Mouse (Mus musculus): ENCODE measurements at regions not wholly inside any gene's neighbourhood (a gene's known extent, or its start where the extent isn't known, plus 50 kb on each side); places are given as distances from the start of the nearest gene placed in this dataset.

DNA sequence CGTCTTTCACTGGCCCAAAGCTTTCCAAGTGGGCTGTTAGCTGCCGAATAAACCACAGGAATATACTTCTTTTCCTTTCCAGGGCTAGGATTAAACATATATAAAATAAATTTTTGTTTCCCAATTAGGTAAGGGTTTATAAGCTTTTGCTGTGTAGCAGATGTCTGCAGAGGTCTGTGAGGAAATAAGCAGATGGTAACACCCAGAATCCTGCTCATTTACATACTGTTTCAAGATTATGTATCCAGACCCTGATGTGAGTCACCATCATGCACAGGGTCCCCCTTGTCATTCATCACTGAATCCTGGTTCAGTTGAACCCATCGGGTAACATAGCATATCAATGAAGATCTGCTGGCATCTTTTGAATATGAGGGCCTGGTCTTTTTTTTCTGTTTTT, 242.9 kb downstream of the Pdzph1 start:
- no peak for DNase-seq
- Histone ChIP-seq H3K27me3 (ENCODE audit: control insufficient read depth, insufficient read depth, low read length) (no peaks in the 10 kb centered on the region), H3K36me3 (ENCODE audit: control insufficient read depth, insufficient read depth, low read length) (no peaks in the 10 kb centered on the region), H3K27ac (no peak overlapping the region), H3K4me1 (ENCODE audit: control insufficient read depth, insufficient read depth, low read length) (no peaks in the 10 kb centered on the region), H3K79me2 (replicated peaks; ENCODE audit: control insufficient read depth, insufficient read depth, low read length) (no peaks in the 10 kb centered on the region), H3K4me3 (no peak overlapping the region), H3K9ac (ENCODE audit: low read depth, low read length) (no peak overlapping the region)
- intact Hi-C loops (cut with DNase I) = no loop called here
- 78% methylated on average over 3 of the region's 3 CpGs for WGBS
- no peak for TF ChIP-seq POLR2A (IDR thresholded peaks at IDR 0.05; ENCODE audit: insufficient read depth, low read depth, low read length)
- no peak for TF ChIP-seq EP300 (IDR thresholded peaks at IDR 0.05; ENCODE audit: insufficient read depth, low read depth, low read length)
- TF ChIP-seq CTCF (IDR thresholded peaks at IDR 0.05) = no peak

- Histone ChIP-seq H3K9ac (ENCODE audit: low read depth, low read length) (no peak overlapping the region), H3K79me2 (replicated peaks; ENCODE audit: control insufficient read depth, insufficient read depth, low read length) (no peaks in the 10 kb centered on the region), H3K27ac (no peak overlapping the region), H3K4me3 (no peak overlapping the region), H3K36me3 (ENCODE audit: control insufficient read depth, insufficient read depth, low read length) (no peaks in the 10 kb centered on the region), H3K4me1 (ENCODE audit: control insufficient read depth, insufficient read depth, low read length) (no peaks in the 10 kb centered on the region), H3K27me3 (ENCODE audit: control insufficient read depth, insufficient read depth, low read length) (no peaks in the 10 kb centered on the region)
- 74% methylated on average over 2 of the region's 2 CpGs for WGBS
- TF ChIP-seq CTCF (IDR thresholded peaks at IDR 0.05) (no peak), EP300 (IDR thresholded peaks at IDR 0.05; ENCODE audit: insufficient read depth, low read depth, low read length) (no peak), POLR2A (IDR thresholded peaks at IDR 0.05; ENCODE audit: insufficient read depth, low read depth, low read length) (no peak)
- intact Hi-C loops (cut with DNase I) = no loop called here
- no peak for DNase-seq
Measured at GRCm38 (mm10) chr17:58710748-58711478, 280.3 kb downstream of the Pdzph1 start.

DNA sequence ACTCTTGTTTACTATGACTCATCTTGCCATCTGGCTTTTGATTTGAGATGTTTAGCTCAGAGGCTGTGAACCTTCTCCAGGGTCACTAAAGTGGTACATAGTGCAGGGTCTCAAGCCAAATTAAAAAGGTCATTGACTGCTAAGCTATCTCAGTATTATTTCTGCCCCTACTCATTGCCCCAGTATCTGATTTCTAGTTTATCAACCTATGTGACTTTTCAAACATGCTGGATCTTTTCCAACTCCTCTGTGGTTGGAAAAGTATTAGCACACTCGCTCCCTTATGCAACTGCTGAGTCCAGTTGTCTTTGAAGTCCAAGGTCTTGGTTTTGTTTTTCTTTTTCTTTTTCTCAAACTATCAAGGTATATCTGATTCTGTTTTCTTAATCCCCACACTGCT, 301.0 kb downstream of the Pdzph1 start:
- Histone ChIP-seq H3K79me2 (replicated peaks; ENCODE audit: control insufficient read depth, insufficient read depth, low read length) (no peaks in the 10 kb centered on the region), H3K4me3 (no peak overlapping the region), H3K9ac (ENCODE audit: low read depth, low read length) (no peak overlapping the region), H3K36me3 (ENCODE audit: control insufficient read depth, insufficient read depth, low read length) (no peaks in the 10 kb centered on the region), H3K27me3 (ENCODE audit: control insufficient read depth, insufficient read depth, low read length) (no peaks in the 10 kb centered on the region), H3K27ac (no peak overlapping the region), H3K4me1 (ENCODE audit: control insufficient read depth, insufficient read depth, low read length) (no peaks in the 10 kb centered on the region)
- 64% methylated on average over 1 of the region's 1 CpGs for WGBS
- intact Hi-C loops (cut with DNase I) = no loop called here
- no peak for DNase-seq
- no peak for TF ChIP-seq POLR2A (IDR thresholded peaks at IDR 0.05; ENCODE audit: insufficient read depth, low read depth, low read length)
- no peak for TF ChIP-seq EP300 (IDR thresholded peaks at IDR 0.05; ENCODE audit: insufficient read depth, low read depth, low read length)
- no peak for TF ChIP-seq CTCF (IDR thresholded peaks at IDR 0.05)

- Histone ChIP-seq H3K79me2 (replicated peaks; ENCODE audit: control insufficient read depth, insufficient read depth, low read length) (no peaks in the 10 kb centered on the region), H3K36me3 (ENCODE audit: control insufficient read depth, insufficient read depth, low read length) (no peaks in the 10 kb centered on the region), H3K4me3 (no peak overlapping the region), H3K4me1 (ENCODE audit: control insufficient read depth, insufficient read depth, low read length) (no peaks in the 10 kb centered on the region), H3K9ac (ENCODE audit: low read depth, low read length) (no peak overlapping the region), H3K27me3 (ENCODE audit: control insufficient read depth, insufficient read depth, low read length) (no peaks in the 10 kb centered on the region), H3K27ac (no peak overlapping the region)
- intact Hi-C loops (cut with DNase I) = no loop called here
- TF ChIP-seq CTCF (IDR thresholded peaks at IDR 0.05) = no peak
- no peak for TF ChIP-seq EP300 (IDR thresholded peaks at IDR 0.05; ENCODE audit: insufficient read depth, low read depth, low read length)
- TF ChIP-seq POLR2A (IDR thresholded peaks at IDR 0.05; ENCODE audit: insufficient read depth, low read depth, low read length) = no peak
- no peak for DNase-seq
- WGBS = 27% methylated on average over 2 of the region's 2 CpGs
Measured at GRCm38 (mm10) chr17:58672291-58672690, 318.9 kb downstream of the Pdzph1 start.

GRCm38 (mm10) chr17:58668036-58668435, 323.1 kb downstream of the Pdzph1 start:
- Histone ChIP-seq H3K79me2 (replicated peaks; ENCODE audit: control insufficient read depth, insufficient read depth, low read length) (no peaks in the 10 kb centered on the region), H3K27me3 (ENCODE audit: control insufficient read depth, insufficient read depth, low read length) (no peaks in the 10 kb centered on the region), H3K4me1 (ENCODE audit: control insufficient read depth, insufficient read depth, low read length) (no peaks in the 10 kb centered on the region), H3K27ac (no peak overlapping the region), H3K9ac (ENCODE audit: low read depth, low read length) (no peak overlapping the region), H3K36me3 (ENCODE audit: control insufficient read depth, insufficient read depth, low read length) (no peaks in the 10 kb centered on the region), H3K4me3 (no peak overlapping the region)
- TF ChIP-seq CTCF (IDR thresholded peaks at IDR 0.05) = no peak
- no peak for DNase-seq
- 73% methylated on average over 3 of the region's 3 CpGs for WGBS
- intact Hi-C loops (cut with DNase I) = no loop called here

GRCm38 (mm10) chr17:58643793-58644192, 347.4 kb downstream of the Pdzph1 start:
- TF ChIP-seq EP300 (IDR thresholded peaks at IDR 0.05; ENCODE audit: insufficient read depth, low read depth, low read length) = no peak
- no peak for TF ChIP-seq POLR2A (IDR thresholded peaks at IDR 0.05; ENCODE audit: insufficient read depth, low read depth, low read length)
- no peak for TF ChIP-seq CTCF (IDR thresholded peaks at IDR 0.05)
- no peak for DNase-seq
- WGBS = 19% methylated on average over 1 of the region's 1 CpGs
- no peaks in the 10 kb centered on the region for H3K27me3 ChIP-seq (ENCODE audit: control insufficient read depth, insufficient read depth, low read length)
- H3K27ac ChIP-seq = no peak overlapping the region
- no peaks in the 10 kb centered on the region for H3K79me2 ChIP-seq (replicated peaks; ENCODE audit: control insufficient read depth, insufficient read depth, low read length)
- no peaks in the 10 kb centered on the region for H3K36me3 ChIP-seq (ENCODE audit: control insufficient read depth, insufficient read depth, low read length)
- no peak overlapping the region for H3K4me3 ChIP-seq
- H3K9ac ChIP-seq (ENCODE audit: low read depth, low read length) = no peak overlapping the region
- intact Hi-C loops (cut with DNase I) = no loop called here
- H3K4me1 ChIP-seq (ENCODE audit: control insufficient read depth, insufficient read depth, low read length) = no peaks in the 10 kb centered on the region
